Mouse (Mus musculus): ENCODE measurements around the gene Cacna1g. TPM values are rescaled to one million over a fixed set of nuclear protein-coding genes. Genes with fewer than 3 reads are reported as not detected.

The Cacna1g gene
- polyA plus RNA-seq, 1 experiment from 2014 or later = 15.1 TPM

Other genes with a start within 250 kb of the Cacna1g start
- gene Wfikkn2, start 228.2 kb downstream of the Cacna1g start, polyA plus RNA-seq (2015; fragmentation: Nextera tagmentation; extraction: Ambion mirVana) = 9.3 and 10.2 TPM in 2 replicates
- gene Gm21885, start 192.3 kb downstream of the Cacna1g start, polyA plus RNA-seq (2015; fragmentation: Nextera tagmentation; extraction: Ambion mirVana) = 0.86 TPM in 1 of 2 replicates, not detected in the other
- gene Luc7l3, start 152.2 kb downstream of the Cacna1g start, polyA plus RNA-seq (2015; fragmentation: Nextera tagmentation; extraction: Ambion mirVana) = 110 and 113 TPM in 2 replicates
- gene Ankrd40, start 146.2 kb downstream of the Cacna1g start, polyA plus RNA-seq (2015; fragmentation: Nextera tagmentation; extraction: Ambion mirVana) = 9.2 and 9.4 TPM in 2 replicates
- 0.91 and 1.3 TPM in 2 replicates for gene Abcc3, start 81.2 kb downstream of the Cacna1g start, polyA plus RNA-seq (2015; fragmentation: Nextera tagmentation; extraction: Ambion mirVana)
- gene Spata20, start 12.0 kb upstream of the Cacna1g start, polyA plus RNA-seq (2015; fragmentation: Nextera tagmentation; extraction: Ambion mirVana) = 0.64 and 0.81 TPM in 2 replicates
- gene Epn3, start 25.8 kb upstream of the Cacna1g start, polyA plus RNA-seq (2015; fragmentation: Nextera tagmentation; extraction: Ambion mirVana) = 2.8 and 3.0 TPM in 2 replicates
- 3.7 and 5.5 TPM in 2 replicates for gene Mycbpap, start 47.5 kb upstream of the Cacna1g start, polyA plus RNA-seq (2015; fragmentation: Nextera tagmentation; extraction: Ambion mirVana)
- 10.0 and 11.7 TPM in 2 replicates for gene Rsad1, start 75.1 kb upstream of the Cacna1g start, polyA plus RNA-seq (2015; fragmentation: Nextera tagmentation; extraction: Ambion mirVana)
- gene Chad, start 90.8 kb upstream of the Cacna1g start, polyA plus RNA-seq (2015; fragmentation: Nextera tagmentation; extraction: Ambion mirVana) = 0.39 and 0.72 TPM in 2 replicates
- 1.8 and 2.3 TPM in 2 replicates for gene Acsf2, start 127.7 kb upstream of the Cacna1g start, polyA plus RNA-seq (2015; fragmentation: Nextera tagmentation; extraction: Ambion mirVana)
- gene Lrrc59, start 155.6 kb upstream of the Cacna1g start, polyA plus RNA-seq (2015; fragmentation: Nextera tagmentation; extraction: Ambion mirVana) = 153 and 171 TPM in 2 replicates
- gene Mrpl27, start 179.6 kb upstream of the Cacna1g start, polyA plus RNA-seq (2015; fragmentation: Nextera tagmentation; extraction: Ambion mirVana) = 141 and 157 TPM in 2 replicates
- gene Eme1, start 179.8 kb upstream of the Cacna1g start, polyA plus RNA-seq (2015; fragmentation: Nextera tagmentation; extraction: Ambion mirVana) = 3.5 and 4.4 TPM in 2 replicates
- 13.0 and 14.4 TPM in 2 replicates for gene Xylt2, start 203.3 kb upstream of the Cacna1g start, polyA plus RNA-seq (2015; fragmentation: Nextera tagmentation; extraction: Ambion mirVana)
- 0.27 and 0.35 TPM in 2 replicates for gene Gm11541, start 230.3 kb upstream of the Cacna1g start, polyA plus RNA-seq (2015; fragmentation: Nextera tagmentation; extraction: Ambion mirVana)